Mouse (Mus musculus): ENCODE data around the gene Olfr666.
"Not testable (repeated sequence)": the region's sequence is repeated elsewhere in the genome, so short reads cannot be mapped to it uniquely, and the experiment has no call there.

The Olfr666 gene

GRCm38 (mm10) chr7:104895852-104896251 lies at the start of gene Olfr666:
Olfr666 (minus strand) TSS chr7:104895952.
- no peak for DNase-seq (ENCODE audit: low spot score in 2 of 2)

- DNase-seq (ENCODE audit: low spot score in 2 of 2): no peak
Measured at GRCm38 (mm10) chr7:104933940-104934339, 38.2 kb upstream of the Olfr666 start, which contains the start of gene Olfr669. Olfr669 (plus strand) TSS chr7:104934240.

- DNase-seq (ENCODE audit: low spot score in 2 of 2): no peak
Measured at GRCm38 (mm10) chr7:104927957-104928356, 32.2 kb upstream of the Olfr666 start, which contains the start of gene Olfr668. Olfr668 (minus strand) TSS chr7:104928057.

GRCm38 (mm10) chr7:104921382-104921781 lies 25.6 kb upstream of the Olfr666 start, which contains the start of gene Olfr667:
Olfr667 (minus strand) TSS chr7:104921482.
- DNase-seq (ENCODE audit: low spot score in 2 of 2): no peak

- DNase-seq (ENCODE audit: low spot score in 2 of 2): no peak
Measured at GRCm38 (mm10) chr7:104877731-104878130, 18.0 kb downstream of the Olfr666 start, which contains the start of gene Olfr665. Olfr665 (plus strand) TSS chr7:104878031.

GRCm38 (mm10) chr7:104861381-104861780 lies 34.4 kb downstream of the Olfr666 start:
- DNase-seq (ENCODE audit: low spot score in 2 of 2): no peak

GRCm38 (mm10) chr7:104857683-104858082 lies 38.1 kb downstream of the Olfr666 start:
- no peak for DNase-seq (ENCODE audit: low spot score in 2 of 2)

- not testable (repeated sequence) for DNase-seq (ENCODE audit: low spot score in 2 of 2)
Measured at GRCm38 (mm10) chr7:104856709-104857108, 39.0 kb downstream of the Olfr666 start, which contains the start of gene Usp17la. Usp17la (plus strand) TSS chr7:104857009.

- no peak for DNase-seq (ENCODE audit: low spot score in 2 of 2)
Measured at GRCm38 (mm10) chr7:104855248-104855750, 40.5 kb downstream of the Olfr666 start.

- DNase-seq (ENCODE audit: low spot score in 2 of 2): not testable (repeated sequence)
Measured at GRCm38 (mm10) chr7:104851546-104851945, 44.2 kb downstream of the Olfr666 start.

- no peak for DNase-seq (ENCODE audit: low spot score in 2 of 2)
Measured at GRCm38 (mm10) chr7:104843731-104844287, 51.9 kb downstream of the Olfr666 start.

- DNase-seq (ENCODE audit: low spot score in 2 of 2): no peak
Measured at GRCm38 (mm10) chr7:104842503-104842902, 53.2 kb downstream of the Olfr666 start, which contains the start of gene Usp17lb. Usp17lb (minus strand) TSS chr7:104842603.
